Mouse (Mus musculus) frontal cortex, postnatal 36 days (tissue): Measurements from ENCODE around the gene Aym1.

Source experiments
- DNase-seq, 2 experiments: peaks; one replicate each; pipeline ENCODE4 v3.0.0; 2022; ENCODE audit warnings: low spot score in 2 of 2

The Aym1 gene

DNA sequence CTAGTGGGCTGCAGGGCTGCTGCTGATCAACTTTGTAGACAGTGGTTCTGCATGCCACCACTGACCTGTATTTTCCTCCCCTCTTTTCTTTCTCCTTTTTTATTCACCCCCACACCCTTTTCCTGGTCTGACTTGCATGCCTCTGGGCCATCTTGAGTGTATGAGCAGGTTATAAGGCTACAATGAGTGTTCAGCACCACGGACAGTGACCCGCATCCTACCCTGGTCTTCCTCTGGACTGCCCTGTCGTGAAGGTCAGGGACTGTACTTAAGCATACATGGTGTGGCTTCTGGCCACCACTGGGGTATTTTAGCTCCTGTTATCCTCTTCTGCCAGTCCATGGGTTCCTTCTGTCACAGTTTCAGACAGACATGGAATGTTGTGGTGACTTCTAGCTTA is 50.3 kb downstream of the Aym1 start:
- no peak for DNase-seq
